Mouse (Mus musculus): ENCODE results near the gene Egln2.

Egln2 gene

DNA sequence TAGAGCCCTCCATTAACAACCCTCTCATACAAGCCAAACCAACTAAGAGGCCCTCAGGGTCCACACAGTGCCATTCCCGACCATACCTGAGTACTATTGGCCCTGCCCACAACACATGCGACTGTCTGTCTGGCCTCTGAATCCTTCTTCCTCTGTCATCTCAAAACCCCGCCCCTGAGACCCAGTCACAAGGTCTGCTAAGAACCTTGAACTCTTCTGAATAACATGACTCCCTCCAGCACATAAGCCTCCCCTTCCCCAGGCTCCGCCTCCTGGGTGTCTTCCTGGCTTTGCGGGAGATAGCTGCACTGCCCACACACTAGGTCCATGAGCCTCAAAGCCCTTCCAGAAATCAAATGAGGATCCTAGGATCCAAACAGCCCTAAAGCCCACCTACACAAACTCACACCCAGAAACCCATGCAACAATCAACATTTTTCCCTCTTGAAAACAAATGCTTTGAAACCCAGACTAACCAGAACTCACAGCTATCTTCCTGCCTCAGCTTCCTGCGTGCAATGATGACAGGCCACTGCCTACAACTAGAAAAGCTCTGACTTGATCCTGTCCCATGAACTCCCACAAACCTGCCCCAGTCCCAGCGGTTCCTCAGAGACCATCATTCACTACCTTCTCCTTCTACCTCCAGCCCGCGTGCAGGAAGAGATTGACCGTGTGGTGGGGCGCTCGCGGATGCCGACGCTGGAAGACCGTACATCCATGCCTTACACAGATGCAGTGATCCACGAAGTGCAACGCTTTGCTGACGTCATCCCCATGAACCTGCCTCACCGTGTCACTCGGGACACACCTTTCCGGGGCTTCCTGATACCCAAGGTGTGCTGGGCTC, 35.9 kb downstream of the Egln2 start:
- ChIA-PET POLR2A (interaction anchor here in 3 of 4 experiments (0.5 to 1.9 kb wide), 6 partner anchors 18 to 155 kb away, joined by 3 to 5 read pairs (median 3); partner anchors contain the start of gene Rab4b (in 1 of the 3)), CTCF (interaction anchor here (0.5 to 2.1 kb wide), 15 partner anchors 59 to 1575 kb away, joined by 3 to 19 read pairs (median 4); no protein-coding TSS in a partner anchor)

GRCm38 (mm10) chr7:27129811-27130210, 36.8 kb downstream of the Egln2 start:
- ChIA-PET CTCF (interaction anchor here in 3 of 4 experiments (0.5 to 2.1 kb wide), 10 partner anchors 83 to 882 kb away, joined by 3 to 19 read pairs (median 4); no protein-coding TSS in a partner anchor), POLR2A (interaction anchor here in 2 of 4 experiments (1.1 to 1.9 kb wide), 3 partner anchors 127 to 156 kb away, joined by 3 to 5 read pairs (median 3); no protein-coding TSS in a partner anchor)

GRCm38 (mm10) chr7:27128946-27129345, 37.7 kb downstream of the Egln2 start:
- ChIA-PET CTCF (interaction anchor here in 1 of 4 experiments (2.1 kb wide), 1 partner anchor 156 kb away, joined by 19 read pairs; no protein-coding TSS in a partner anchor), POLR2A (interaction anchor here in 1 of 4 experiments (1.3 kb wide), 1 partner anchor 127 kb away, joined by 3 read pairs; no protein-coding TSS in a partner anchor)

DNA sequence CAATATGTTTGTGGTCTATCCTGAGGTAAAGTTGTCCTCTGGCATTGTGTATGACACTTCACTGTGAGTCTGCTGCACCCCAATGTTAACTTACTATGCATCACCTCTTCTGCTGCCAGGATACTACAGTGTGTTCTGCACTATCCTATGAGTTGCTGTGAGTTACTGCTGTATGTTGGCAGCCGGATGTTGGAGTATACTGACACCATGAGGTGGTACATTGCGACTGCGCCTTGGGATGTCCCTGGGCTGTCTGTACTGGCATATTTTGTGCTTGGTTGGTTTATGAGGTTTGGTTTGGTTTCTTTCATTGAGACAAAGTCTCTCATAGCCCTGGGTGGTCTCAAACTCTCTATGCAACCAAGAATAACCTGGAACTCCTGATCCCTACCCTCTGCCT, 38.4 kb downstream of the Egln2 start:
- ChIA-PET POLR2A (no interaction called here), CTCF (no interaction called here)

DNA sequence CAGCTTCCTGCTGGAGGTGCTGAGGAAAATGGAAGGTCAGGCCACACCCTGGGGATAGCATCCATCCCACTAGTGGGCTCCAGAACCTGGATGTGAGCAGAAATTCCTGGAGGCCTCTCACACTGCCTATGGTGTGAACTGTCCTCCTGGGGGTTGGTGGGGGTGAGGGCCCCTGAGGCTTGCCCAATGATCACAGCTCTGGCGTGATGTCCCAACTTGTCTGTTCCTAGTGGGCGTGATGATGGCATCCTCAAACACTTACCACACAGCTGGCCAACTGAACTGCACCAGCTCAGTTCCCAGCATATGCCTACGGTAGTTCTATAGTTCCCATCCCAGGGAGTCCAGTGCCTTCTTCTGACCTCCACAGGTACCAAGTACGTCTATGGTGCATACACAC, 41.6 kb downstream of the Egln2 start:
- POLR2A ChIA-PET, result interaction anchor here in 1 of 4 experiments (0.5 kb wide), 1 partner anchor 162 kb away, joined by 3 read pairs; no protein-coding TSS in a partner anchor
- CTCF ChIA-PET, result interaction anchor here in 1 of 4 experiments (0.6 to 1.2 kb wide), 2 partner anchors 142 to 160 kb away, joined by 3 read pairs; no protein-coding TSS in a partner anchor

DNA sequence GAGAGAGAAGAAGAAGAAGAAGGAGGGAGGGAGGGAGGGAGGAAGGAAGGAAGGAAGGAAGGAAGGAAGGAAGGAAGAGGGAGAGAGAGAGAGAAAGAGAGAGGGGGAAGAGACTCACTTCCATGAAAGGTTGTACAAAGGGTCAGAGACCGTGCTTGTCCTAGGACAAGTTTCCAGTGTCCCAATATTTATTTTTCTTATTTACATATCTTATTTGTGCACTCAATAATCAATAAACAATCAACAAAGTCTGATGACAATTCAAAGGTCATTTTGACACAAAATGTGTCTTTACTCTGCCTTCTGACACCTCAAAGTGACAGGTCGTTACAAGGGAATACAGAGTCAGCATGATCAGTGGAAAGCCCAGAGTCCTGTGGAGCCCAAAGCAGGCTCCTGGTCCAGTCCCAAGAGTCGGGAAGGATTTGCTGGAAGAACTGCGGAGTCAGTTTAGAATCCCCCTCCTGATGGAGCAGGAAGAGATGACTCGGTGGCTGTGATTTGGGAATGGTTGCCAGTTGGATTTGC, 42.2 kb downstream of the Egln2 start:
- CTCF ChIA-PET, result interaction anchor here in 1 of 4 experiments (0.6 to 1.2 kb wide), 2 partner anchors 143 to 161 kb away, joined by 3 read pairs; no protein-coding TSS in a partner anchor
- POLR2A ChIA-PET, result no interaction called here

GRCm38 (mm10) chr7:27119676-27120075, 46.9 kb downstream of the Egln2 start, which contains the start of gene Cyp2f2:
Gene Cyp2f2 (plus strand): TSS chr7:27119909.
- CTCF ChIA-PET, result interaction anchor here in 1 of 4 experiments (0.6 kb wide), 1 partner anchor 343 kb away, joined by 5 read pairs; no protein-coding TSS in a partner anchor

DNA sequence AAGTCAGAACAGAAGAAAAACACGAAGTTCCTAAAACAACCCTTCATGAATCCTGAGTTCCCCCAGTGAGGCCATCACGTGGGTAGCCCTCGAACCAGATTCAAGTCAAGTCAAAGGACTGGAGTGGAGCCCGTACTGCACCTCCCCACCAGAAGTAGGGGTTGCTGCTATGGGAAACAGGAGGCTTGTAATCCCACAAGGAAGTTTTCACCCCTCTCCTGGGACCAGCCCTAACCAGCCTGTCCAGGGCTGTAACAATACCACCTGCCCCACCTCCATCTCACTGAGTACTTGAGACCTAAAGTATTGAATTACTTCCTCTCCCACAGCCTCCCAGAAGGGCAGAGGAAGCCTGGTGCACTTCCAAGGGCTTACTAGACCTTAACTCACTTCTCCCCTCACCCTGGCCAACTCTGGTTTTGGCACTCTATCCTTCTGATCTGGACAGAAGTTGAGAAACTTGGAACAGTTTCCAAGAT, 48.5 kb downstream of the Egln2 start:
- ChIA-PET POLR2A (no interaction called here), CTCF (no interaction called here)

More at GRCm38 (mm10) chr7:27119676-27120075, 46.9 kb downstream of the Egln2 start, which contains the start of gene Cyp2f2:
- POLR2A ChIA-PET, result interaction anchor here in 1 of 4 experiments (0.6 kb wide), 2 partner anchors 12 to 338 kb away, joined by 3 to 4 read pairs; no protein-coding TSS in a partner anchor

DNA sequence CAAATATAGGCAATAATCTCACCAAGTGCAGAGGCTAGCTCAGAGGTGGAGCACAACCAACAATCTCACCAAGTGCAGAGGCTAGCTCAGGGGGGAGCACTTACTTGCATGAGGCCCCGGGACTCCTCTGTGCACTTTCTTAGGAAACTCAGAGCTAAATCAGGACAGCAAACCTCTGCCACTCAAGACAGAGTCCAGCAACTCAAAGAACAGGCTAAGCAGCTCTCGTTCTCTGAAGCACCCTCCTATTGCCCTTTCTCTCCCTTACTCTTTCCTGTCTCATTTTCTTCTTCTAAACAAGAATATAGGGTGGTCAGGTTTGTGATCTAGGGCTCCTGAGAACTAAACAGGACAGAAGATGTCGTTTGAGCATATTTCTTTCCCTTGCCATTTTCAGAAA, 54.6 kb downstream of the Egln2 start:
- POLR2A ChIA-PET, result no interaction called here
- CTCF ChIA-PET, result no interaction called here

- CTCF ChIA-PET, result no interaction called here
- POLR2A ChIA-PET, result no interaction called here
Observed at GRCm38 (mm10) chr7:27111038-27111437, 55.6 kb downstream of the Egln2 start.

DNA sequence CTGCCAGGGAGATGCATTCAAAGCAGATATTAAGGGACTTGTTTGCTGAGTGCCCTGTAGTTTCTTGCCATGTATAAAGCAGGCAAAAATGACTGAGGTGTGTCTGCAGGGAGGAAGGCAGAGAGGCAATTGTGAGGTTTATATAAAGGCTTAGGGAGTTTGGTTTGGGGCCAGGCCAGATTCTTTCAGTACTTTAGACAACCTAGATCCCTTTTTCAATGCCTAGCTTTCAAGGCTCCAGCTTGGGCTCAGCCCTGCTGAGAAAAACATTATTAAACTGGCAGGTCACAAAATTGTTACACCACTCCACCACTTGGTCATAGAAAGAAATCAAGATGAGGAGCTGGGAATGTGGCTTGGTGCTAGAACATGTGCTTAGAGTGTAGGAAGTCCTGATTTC, 56.3 kb downstream of the Egln2 start:
- ChIA-PET CTCF (no interaction called here), POLR2A (no interaction called here)
